8 mouse cellular contexts compared by ENCODE assay signal in the genomic region with DNA sequence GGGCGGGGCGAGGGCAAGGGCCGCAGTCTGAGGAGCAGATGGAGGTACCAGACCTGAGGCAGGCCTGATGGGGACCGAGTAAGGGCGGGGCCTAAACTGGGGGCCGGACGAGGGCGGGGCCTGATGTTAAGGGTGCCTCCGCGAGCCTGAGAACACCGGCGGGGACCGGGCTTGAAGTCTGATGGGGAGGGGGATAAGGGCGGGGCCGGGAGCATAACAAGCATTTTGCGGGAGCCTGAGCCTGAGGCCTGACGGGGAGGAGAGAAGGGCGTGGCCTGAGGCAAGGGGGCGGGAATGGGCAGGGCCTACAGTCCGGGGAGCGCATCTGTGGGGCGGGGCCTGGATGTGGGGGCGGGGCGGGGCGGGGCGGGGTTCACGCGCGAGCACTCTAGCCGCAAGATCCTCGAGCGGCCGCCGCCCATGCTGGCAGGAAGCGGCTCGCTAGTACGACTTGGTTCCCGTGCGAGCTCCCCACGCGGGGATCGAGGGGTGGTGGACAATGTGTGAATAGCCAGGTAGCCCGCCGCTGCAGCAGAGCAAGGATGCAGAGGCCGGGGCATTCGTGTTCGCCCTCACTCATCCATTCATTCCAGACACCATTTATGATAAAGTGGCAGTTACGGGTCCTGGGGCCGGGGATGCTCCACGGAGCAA. TPM values are rescaled to one million over a fixed set of nuclear protein-coding genes. Genes with fewer than 3 reads are reported as not detected.
A peak's percentile ranks its signal among the peaks of the same experiment; 100 is the strongest.
DNase-seq lines count a peak whose midpoint lies in the region; ATAC-seq lines count a peak whose summit lies in the region.

No protein-coding gene starts in this region.

- H3K4me2 ChIP-seq in heart, embryonic 14.5 days (ENCODE audit: low read length), result peak overlapping the region; percentile 87
- peak overlapping the region; percentile 96 for H3K4me2 ChIP-seq in liver, embryonic 12.5 days

- no peak overlapping the region for H3K27ac ChIP-seq in heart, embryonic 14.5 days (replicated peaks in 1 of 2; ENCODE audit: control insufficient read depth in 1 of 2, insufficient read depth in 1 of 2, low read depth in 2 of 2, low read length in 2 of 2)
- peak overlapping the region; percentile 87 for H3K27ac ChIP-seq in liver, embryonic 12.5 days

- no peaks in the 10 kb centered on the region for H3K9me3 ChIP-seq in heart, embryonic 14.5 days (ENCODE audit: control insufficient read depth, low read length)
- no peaks in the 10 kb centered on the region for H3K9me3 ChIP-seq in liver, embryonic 12.5 days (replicated peaks)

- no peaks in the 10 kb centered on the region for H3K27me3 ChIP-seq in heart, embryonic 14.5 days (ENCODE audit: control insufficient read depth, insufficient read depth, low read length)
- H3K27me3 ChIP-seq in liver, embryonic 12.5 days (replicated peaks), result peaks cover 47% of the 10 kb centered on the region
- no peaks in the 10 kb centered on the region for H3K27me3 ChIP-seq in splenic B cell, adult 2 months (ENCODE audit: control insufficient read depth, insufficient read depth, low read length, poor library complexity, severe bottlenecking)

- peak; percentile 76 for DNase-seq in c-Kit-negative CD71-positive TER-119-positive erythroid progenitor cells, embryonic 14.5 days (ENCODE audit: low read depth, low spot score)
- peak; percentile 87 for DNase-seq in fibroblast of lung, adult 2 months (ENCODE audit: low read depth)
- peak; percentile 98 for DNase-seq in kidney, postnatal 10 days
- DNase-seq in naive thymus-derived CD4-positive, alpha-beta T cell, adult 2 months (ENCODE audit: low read depth), result peak; percentile 98
- DNase-seq in splenic B cell, adult 2 months (ENCODE audit: low read depth, low spot score), result peak; percentile 98

- ATAC-seq in CD4-positive, CD25-positive, alpha-beta regulatory T cell, adult 4 months, result peak; percentile 86
- peak; percentile 98 for ATAC-seq in heart, embryonic 14.5 days (ENCODE audit: insufficient number of reproducible peaks, insufficient read depth, low FRiP score, low read depth)
- peak; percentile 93 for ATAC-seq in liver, embryonic 12.5 days

- peak overlapping the region; percentile 49 to 90 for H3K4me3 ChIP-seq in heart, embryonic 14.5 days (ENCODE audit: control insufficient read depth in 1 of 2, insufficient read depth in 1 of 2, low read depth in 1 of 2, low read length in 2 of 2)
- H3K4me3 ChIP-seq in liver, embryonic 12.5 days, result peak overlapping the region; percentile 76

- H3K9ac ChIP-seq in heart, embryonic 14.5 days (ENCODE audit: low read length), result peak overlapping the region; percentile 93
- H3K9ac ChIP-seq in liver, embryonic 12.5 days, result peak overlapping the region; percentile 90

- WGBS in heart, embryonic 14.5 days, result under 1% methylated on average over 48 of the region's 50 CpGs
- 2% methylated on average over 48 of the region's 50 CpGs for WGBS in liver, embryonic 12.5 days (ENCODE audit: insufficient replicate concordance)

- no peaks in the 10 kb centered on the region for H3K36me3 ChIP-seq in heart, embryonic 14.5 days (ENCODE audit: control insufficient read depth, insufficient read depth, low read length)
- H3K36me3 ChIP-seq in liver, embryonic 12.5 days, result 0 out of 2 replicates have a peak, but pooled peaks cover 3% of the 10 kb centered on the region
- H3K36me3 ChIP-seq in splenic B cell, adult 2 months (ENCODE audit: control insufficient read depth, insufficient read depth, low read length, poor library complexity, severe bottlenecking), result no peaks in the 10 kb centered on the region; the same call in 1 of the 2 replicates

- H3K4me1 ChIP-seq in heart, embryonic 14.5 days (ENCODE audit: control insufficient read depth in 2 of 2, insufficient read depth in 2 of 2, low read length in 2 of 2), result peaks cover 16 to 33% of the 10 kb centered on the region in 2 experiments
- peaks cover 81% of the 10 kb centered on the region for H3K4me1 ChIP-seq in liver, embryonic 12.5 days

RNA-seq across cellular contexts. Expression of a gene that starts 0.4 kb away (rescaled TPM):
- 1 to 10 TPM; 6.3 to 9.4 TPM for polyA plus RNA-seq in CD4-positive, CD25-positive, alpha-beta regulatory T cell, adult 4 months (2017; shearing (Covaris generic))
- 21.0 and 24.2 TPM in 2 replicates for polyA plus RNA-seq in heart, embryonic 14.5 days (2014; fragmentation: Nextera tagmentation; extraction: Ambion mirVana)
- polyA plus RNA-seq in liver, embryonic 12.5 days (2016; fragmentation: Nextera tagmentation; extraction: Ambion mirVana), result 8.1 and 9.9 TPM in 2 replicates
